Mouse (Mus musculus): Measurements from ENCODE around the gene Rnf115. TPM values are rescaled to one million over a fixed set of nuclear protein-coding genes. Genes with fewer than 3 reads are reported as not detected.

The Rnf115 gene
- polyA plus RNA-seq, 1 experiment from 2014 or later: 27.3 TPM

DNA sequence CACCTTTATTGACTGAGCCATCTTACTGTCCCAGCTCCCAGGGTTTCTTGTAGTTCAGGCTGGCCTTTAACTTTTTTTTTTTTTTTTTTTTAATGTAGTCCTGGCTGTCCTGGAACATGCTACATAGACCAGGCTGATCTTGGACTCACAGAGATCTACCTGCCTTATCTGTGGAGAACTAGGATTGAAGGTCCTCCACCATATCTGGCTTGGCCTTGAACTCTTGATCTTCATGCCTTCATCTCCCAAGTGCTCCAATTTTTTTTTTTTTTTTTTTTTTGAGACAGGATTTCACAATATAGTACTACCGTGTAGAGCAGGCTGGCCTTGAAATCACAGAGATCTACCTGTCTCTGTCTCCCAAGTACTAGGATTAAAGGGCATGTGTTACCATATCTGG lies 33.9 kb upstream of the Rnf115 start:
- Histone ChIP-seq H3K9ac (ENCODE audit: low read length) (no peak overlapping the region), H3K4me1 (replicated peaks; ENCODE audit: control insufficient read depth, insufficient read depth) (no peaks in the 10 kb centered on the region; the same call in 1 of the 2 replicates), H3K27me3 (ENCODE audit: control insufficient read depth, insufficient read depth, low read length) (no peaks in the 10 kb centered on the region), H3K4me3 (ENCODE audit: low read depth, low read length) (no peak overlapping the region), H3K36me3 (ENCODE audit: control insufficient read depth, insufficient read depth, low read length) (no peaks in the 10 kb centered on the region), H3K27ac (replicated peaks) (no peak overlapping the region), H3K9me3 (ENCODE audit: control insufficient read depth, low read length) (no peaks in the 10 kb centered on the region), H3K4me2 (replicated peaks; ENCODE audit: low read depth) (no peak overlapping the region)
- DNase-seq (ENCODE audit: low spot score) (no peak), ATAC-seq (ENCODE audit: low FRiP score, low TSS enrichment) (no peak)
- 71% methylated on average over 1 of the region's 1 CpGs for WGBS
- TF ChIP-seq EP300 (optimal IDR thresholded peaks at IDR 0.05) (no peak), CTCF (IDR thresholded peaks at IDR 0.05; ENCODE audit: low read depth) (no peak)

DNA sequence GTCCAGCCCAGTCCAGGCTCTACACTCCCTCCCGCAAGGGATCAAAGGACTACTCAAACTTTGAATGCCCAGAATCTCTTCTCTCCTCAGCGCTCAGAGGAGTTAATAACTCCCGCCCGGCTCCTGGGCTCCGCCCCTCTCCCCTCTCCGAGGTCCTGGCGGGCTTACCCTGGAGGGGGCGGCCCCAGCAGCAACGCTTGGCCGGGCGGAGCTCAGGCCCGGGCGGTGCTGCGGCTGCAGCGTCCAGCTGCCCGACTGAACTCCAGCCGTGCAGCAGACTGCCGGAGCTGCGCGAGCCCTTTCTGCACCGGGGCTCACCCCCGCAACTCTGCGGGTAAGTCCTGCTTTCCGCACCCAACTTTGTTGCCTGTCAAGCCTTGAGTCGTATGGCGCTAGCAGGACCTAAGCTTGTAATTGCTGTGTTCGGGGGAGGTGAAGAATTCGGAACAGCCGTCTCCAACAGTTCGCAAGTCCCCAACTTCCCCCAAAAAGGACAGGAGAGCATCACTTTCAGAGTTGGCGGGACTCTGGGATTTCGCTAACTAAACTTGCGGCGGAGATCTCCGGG lies 31.2 kb upstream of the Rnf115 start, which contains the start of gene Pias3:
Pias3 (plus strand) TSS at position 187 of the 568 bp plus-strand sequence.
- ATAC-seq (ENCODE audit: low FRiP score, low TSS enrichment) (peak; percentile 90), DNase-seq (ENCODE audit: low spot score) (peak; percentile 91)
- no peaks in the 10 kb centered on the region for H3K9me3 ChIP-seq (ENCODE audit: control insufficient read depth, low read length)
- H3K4me3 ChIP-seq (ENCODE audit: low read depth, low read length): peak within 1 kb of the TSS; percentile 78
- H3K9ac ChIP-seq (ENCODE audit: low read length): peak within 1 kb of the TSS; percentile 83
- H3K4me1 ChIP-seq (replicated peaks; ENCODE audit: control insufficient read depth, insufficient read depth): no peaks in the 10 kb centered on the region; the same call in 1 of the 2 replicates
- H3K4me2 ChIP-seq (replicated peaks; ENCODE audit: low read depth): peak within 1 kb of the TSS; percentile 78
- under 1% methylated on average over 35 of the region's 35 CpGs for WGBS
- TF ChIP-seq EP300 (optimal IDR thresholded peaks at IDR 0.05) (no peak), CTCF (IDR thresholded peaks at IDR 0.05; ENCODE audit: low read depth) (0 out of 2 replicates have a peak, but pooled peaks have one; percentile 6)
- H3K27me3 ChIP-seq (ENCODE audit: control insufficient read depth, insufficient read depth, low read length): no peaks in the 10 kb centered on the region
- H3K36me3 ChIP-seq (ENCODE audit: control insufficient read depth, insufficient read depth, low read length): peaks cover 4% of the 10 kb centered on the region; the same call in 1 of the 2 replicates
- peak within 1 kb of the TSS; percentile 83 for H3K27ac ChIP-seq (replicated peaks)

DNA sequence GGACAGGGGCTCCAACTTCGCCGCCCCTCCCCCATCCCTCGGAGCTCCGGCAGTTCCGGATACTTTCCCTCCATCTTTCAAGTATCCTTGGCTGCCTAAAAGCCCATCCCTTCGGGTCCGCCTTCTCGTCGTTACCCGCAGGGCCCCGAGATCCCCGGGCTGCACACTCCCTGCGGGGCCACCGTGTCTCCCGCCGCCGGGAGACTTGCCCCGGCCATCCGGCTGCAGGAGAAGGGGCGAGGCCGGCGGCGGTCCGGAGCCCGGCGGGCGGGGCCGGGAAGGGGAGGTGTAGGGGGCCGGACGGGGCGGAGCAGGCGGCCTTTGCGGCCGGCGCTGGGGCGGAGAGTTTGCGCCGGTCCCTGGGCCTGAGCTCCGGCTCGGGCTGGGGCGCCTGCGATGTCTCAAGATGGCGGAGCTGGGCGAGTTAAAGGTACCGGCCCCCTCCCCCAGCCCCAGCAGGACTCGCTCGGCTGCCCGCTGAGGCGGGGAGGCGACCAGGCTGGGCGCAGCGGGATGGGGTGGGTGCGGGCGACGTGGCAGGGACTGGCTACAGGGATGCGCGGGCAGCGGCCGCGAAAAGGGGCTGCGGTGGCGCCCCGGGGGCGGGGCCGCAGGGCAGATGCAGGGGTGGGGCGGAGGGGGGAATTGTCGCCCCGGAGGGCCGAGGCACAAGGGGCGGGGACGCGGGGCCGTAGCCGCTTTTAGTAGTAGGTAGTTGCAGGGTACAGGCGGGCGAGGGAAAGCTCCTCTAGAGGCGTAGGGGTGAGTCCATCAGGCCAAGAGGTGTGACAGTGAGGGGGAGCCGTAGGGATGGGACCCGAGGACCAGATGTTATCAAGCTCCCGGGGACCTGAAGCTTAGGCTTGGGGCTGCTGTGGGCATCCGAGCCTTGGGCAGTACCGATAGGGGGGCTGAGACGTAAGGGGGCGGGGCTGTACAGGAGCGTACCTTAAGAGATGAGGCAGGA lies 30.4 kb upstream of the Rnf115 start:
- 1% methylated on average over 77 of the region's 85 CpGs for WGBS
- H3K9ac ChIP-seq (ENCODE audit: low read length): peak overlapping the region; percentile 83
- H3K27ac ChIP-seq (replicated peaks): peak overlapping the region; percentile 83
- TF ChIP-seq EP300 (optimal IDR thresholded peaks at IDR 0.05) (no peak), CTCF (IDR thresholded peaks at IDR 0.05; ENCODE audit: low read depth) (no peak)
- H3K36me3 ChIP-seq (ENCODE audit: control insufficient read depth, insufficient read depth, low read length): peaks cover 11% of the 10 kb centered on the region
- no peaks in the 10 kb centered on the region for H3K9me3 ChIP-seq (ENCODE audit: control insufficient read depth, low read length)
- DNase-seq (ENCODE audit: low spot score) (peak; percentile 95), ATAC-seq (ENCODE audit: low FRiP score, low TSS enrichment) (peak; percentile 95)
- peak overlapping the region; percentile 78 for H3K4me2 ChIP-seq (replicated peaks; ENCODE audit: low read depth)
- H3K4me1 ChIP-seq (replicated peaks; ENCODE audit: control insufficient read depth, insufficient read depth): no peaks in the 10 kb centered on the region; the same call in 1 of the 2 replicates
- H3K4me3 ChIP-seq (ENCODE audit: low read depth, low read length): peak overlapping the region; percentile 78
- H3K27me3 ChIP-seq (ENCODE audit: control insufficient read depth, insufficient read depth, low read length): no peaks in the 10 kb centered on the region

DNA sequence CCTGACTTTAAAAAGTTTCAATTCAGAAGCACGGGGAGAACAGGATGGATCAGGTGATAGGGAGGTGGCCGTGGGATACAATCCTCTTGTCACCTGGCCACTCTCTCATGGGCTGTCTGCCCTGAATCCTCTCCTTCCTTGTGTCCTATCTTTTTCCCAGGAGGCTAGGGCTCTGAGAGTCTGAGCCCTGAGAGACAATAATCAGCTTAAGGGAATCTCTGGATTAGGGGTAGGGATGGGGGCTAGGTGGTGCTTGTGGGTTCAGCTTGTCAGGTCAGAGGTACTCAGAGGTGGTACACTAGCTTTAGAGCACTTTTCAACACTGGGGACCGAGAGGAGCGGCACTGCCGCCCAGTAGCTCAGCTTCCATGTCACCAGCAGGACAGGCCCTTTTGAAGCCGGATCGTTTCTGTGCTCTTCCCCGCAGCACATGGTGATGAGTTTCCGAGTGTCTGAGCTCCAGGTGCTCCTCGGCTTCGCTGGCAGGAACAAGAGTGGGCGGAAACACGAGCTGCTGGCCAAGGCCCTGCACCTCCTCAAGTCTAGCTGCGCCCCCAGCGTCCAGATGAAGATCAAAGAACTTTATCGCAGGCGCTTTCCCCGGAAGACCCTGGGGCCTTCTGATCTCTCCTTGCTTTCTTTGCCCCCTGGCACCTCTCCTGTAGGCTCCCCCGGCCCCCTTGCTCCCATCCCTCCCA lies 28.3 kb upstream of the Rnf115 start:
- Histone ChIP-seq H3K4me3 (ENCODE audit: low read depth, low read length) (no peak overlapping the region), H3K27ac (replicated peaks) (no peak overlapping the region), H3K27me3 (ENCODE audit: control insufficient read depth, insufficient read depth, low read length) (no peaks in the 10 kb centered on the region), H3K4me2 (replicated peaks; ENCODE audit: low read depth) (no peak overlapping the region), H3K4me1 (replicated peaks; ENCODE audit: control insufficient read depth, insufficient read depth) (no peaks in the 10 kb centered on the region; the same call in 1 of the 2 replicates), H3K9ac (ENCODE audit: low read length) (no peak overlapping the region), H3K36me3 (ENCODE audit: control insufficient read depth, insufficient read depth, low read length) (peaks cover 20% of the 10 kb centered on the region), H3K9me3 (ENCODE audit: control insufficient read depth, low read length) (no peaks in the 10 kb centered on the region)
- TF ChIP-seq CTCF (IDR thresholded peaks at IDR 0.05; ENCODE audit: low read depth) (peak; percentile 13; the same call in 1 of the 2 replicates), EP300 (optimal IDR thresholded peaks at IDR 0.05) (no peak)
- DNase-seq (ENCODE audit: low spot score) (no peak), ATAC-seq (ENCODE audit: low FRiP score, low TSS enrichment) (no peak)
- 54% methylated on average over 19 of the region's 19 CpGs for WGBS

DNA sequence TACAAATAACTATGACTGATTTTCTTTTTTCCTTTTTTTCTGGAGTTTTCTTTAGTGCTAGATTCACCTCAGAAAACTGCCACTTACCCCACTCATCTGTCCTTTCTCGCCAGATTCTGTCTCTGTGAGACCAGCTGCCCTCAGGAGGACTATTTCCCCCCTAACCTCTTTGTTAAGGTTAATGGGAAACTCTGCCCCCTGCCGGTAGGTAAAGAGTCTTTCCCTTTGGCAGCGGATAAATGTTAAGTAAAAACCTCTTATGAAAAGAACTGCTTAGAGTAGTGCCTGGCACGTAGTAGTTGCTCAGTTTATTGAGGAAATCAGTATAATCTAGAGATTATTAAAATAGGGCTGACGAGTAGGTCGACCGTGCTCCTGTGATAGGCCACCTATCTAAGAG lies 27.1 kb upstream of the Rnf115 start:
- Histone ChIP-seq H3K4me1 (replicated peaks; ENCODE audit: control insufficient read depth, insufficient read depth) (no peaks in the 10 kb centered on the region; the same call in 1 of the 2 replicates), H3K27ac (replicated peaks) (no peak overlapping the region), H3K27me3 (ENCODE audit: control insufficient read depth, insufficient read depth, low read length) (no peaks in the 10 kb centered on the region), H3K4me3 (ENCODE audit: low read depth, low read length) (no peak overlapping the region), H3K9ac (ENCODE audit: low read length) (no peak overlapping the region), H3K36me3 (ENCODE audit: control insufficient read depth, insufficient read depth, low read length) (peaks cover 28% of the 10 kb centered on the region), H3K4me2 (replicated peaks; ENCODE audit: low read depth) (no peak overlapping the region), H3K9me3 (ENCODE audit: control insufficient read depth, low read length) (no peaks in the 10 kb centered on the region)
- 57% methylated on average over 7 of the region's 7 CpGs for WGBS
- ATAC-seq (ENCODE audit: low FRiP score, low TSS enrichment) (no peak), DNase-seq (ENCODE audit: low spot score) (no peak)
- TF ChIP-seq CTCF (IDR thresholded peaks at IDR 0.05; ENCODE audit: low read depth): peak; percentile 69
- TF ChIP-seq EP300 (optimal IDR thresholded peaks at IDR 0.05): no peak

Measured in stomach, postnatal 0 days (tissue).